Mouse (Mus musculus): ENCODE measurements at regions not wholly inside any gene's neighbourhood (a gene's known extent, or its start where the extent isn't known, plus 50 kb on each side); places are given as distances from the start of the nearest gene placed in this dataset.

GRCm38 (mm10) chr5:42364116-42364515, 296.4 kb downstream of the Gm16223 start:
- no peak for DNase-seq (ENCODE audit: inconsistent age in 2 of 2, low spot score in 1 of 2)

DNA sequence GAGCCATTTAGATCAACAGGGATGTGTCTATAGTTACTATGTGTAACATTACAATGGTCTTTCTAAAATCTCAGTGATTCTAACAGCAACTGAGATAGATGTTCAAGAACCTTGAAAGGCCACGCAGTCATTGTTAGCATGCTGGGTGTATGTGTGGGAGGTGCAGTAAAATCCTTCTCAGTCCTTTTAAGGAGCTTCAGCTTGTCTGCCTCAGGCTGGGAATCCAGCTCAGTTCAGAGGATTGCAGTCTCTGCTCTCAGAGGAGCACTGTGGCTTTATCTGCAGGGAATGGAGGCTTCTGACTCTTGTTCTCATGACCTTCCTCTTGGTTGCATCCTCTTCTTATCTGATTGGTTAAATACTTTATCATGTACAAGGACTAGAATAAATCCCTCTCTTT, 320.2 kb downstream of the Gm16223 start:
- DNase-seq (ENCODE audit: inconsistent age in 2 of 2, low spot score in 1 of 2) = no peak

- no peak for DNase-seq (ENCODE audit: inconsistent age in 2 of 2, low spot score in 1 of 2)
Measured at GRCm38 (mm10) chr5:42396695-42397094, 328.9 kb downstream of the Gm16223 start.

GRCm38 (mm10) chr5:42409981-42410380, 342.2 kb downstream of the Gm16223 start:
- no peak for DNase-seq (ENCODE audit: inconsistent age in 2 of 2, low spot score in 1 of 2)

DNA sequence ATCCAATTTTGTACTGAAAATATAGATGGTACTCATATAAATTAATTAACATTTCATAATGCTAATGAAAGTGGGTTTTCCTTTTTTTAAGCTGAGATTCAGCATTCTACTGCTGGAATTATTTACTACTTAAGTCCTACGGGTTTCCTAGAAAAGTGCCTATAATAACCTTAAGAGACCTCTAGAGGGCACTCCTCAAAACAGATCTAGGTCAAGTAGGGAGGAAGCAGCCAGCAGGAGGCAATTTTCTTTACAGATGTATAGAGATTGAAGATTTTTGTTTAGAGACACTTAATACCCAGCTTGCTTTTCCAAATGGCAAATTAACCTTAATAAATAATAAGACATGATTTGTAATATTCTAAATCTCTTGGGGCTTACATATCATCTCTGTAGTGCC, 344.5 kb downstream of the Gm16223 start:
- DNase-seq (ENCODE audit: inconsistent age in 2 of 2, low spot score in 1 of 2) = peak in 1 of 2 experiments; percentile 55

DNA sequence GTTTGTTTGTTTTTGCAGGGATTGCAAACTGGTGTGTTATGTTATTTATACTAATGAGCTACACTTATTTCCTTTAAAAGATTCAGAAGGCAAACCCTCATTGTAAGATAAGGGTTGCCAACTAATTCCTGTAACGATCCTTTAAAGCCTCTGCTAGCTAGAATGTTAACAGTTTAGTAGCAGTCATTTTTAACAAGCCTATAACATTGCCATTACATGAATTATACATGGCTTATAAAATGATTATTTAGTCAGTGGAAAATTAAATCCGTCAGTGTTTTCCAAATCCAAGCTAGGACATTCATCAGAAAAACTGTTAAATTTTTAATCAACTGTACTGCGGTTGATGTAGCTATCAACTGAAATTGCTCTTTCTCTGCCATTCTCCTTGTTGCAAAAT, 358.1 kb downstream of the Gm16223 start:
- no peak for DNase-seq (ENCODE audit: inconsistent age in 2 of 2, low spot score in 1 of 2)

DNA sequence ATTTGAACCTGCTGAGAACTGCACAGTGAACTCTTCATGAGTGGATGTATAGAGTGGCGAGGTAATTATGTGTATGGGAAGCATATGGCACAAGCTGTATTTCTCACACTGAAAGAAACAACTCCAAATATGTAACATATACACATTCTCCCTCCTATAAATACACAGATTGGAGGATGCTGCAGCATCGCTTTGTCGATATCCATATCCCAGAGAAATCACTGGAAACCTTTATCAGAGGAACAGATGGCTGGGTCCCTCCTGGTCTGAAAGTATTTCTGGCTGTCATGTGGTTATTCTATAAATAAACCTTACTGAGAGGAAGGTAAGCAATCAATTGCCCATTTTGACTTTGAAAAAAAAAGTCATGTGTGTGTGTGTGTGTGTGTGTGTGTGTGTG, 365.4 kb downstream of the Gm16223 start:
- no peak for DNase-seq (ENCODE audit: inconsistent age in 2 of 2, low spot score in 1 of 2)

GRCm38 (mm10) chr5:42448644-42449043, 380.9 kb downstream of the Gm16223 start:
- no peak for DNase-seq (ENCODE audit: inconsistent age in 2 of 2, low spot score in 1 of 2)

- DNase-seq (ENCODE audit: inconsistent age in 2 of 2, low spot score in 1 of 2) = peak; percentile 26 to 87
Measured at GRCm38 (mm10) chr5:42449581-42449980, 381.8 kb downstream of the Gm16223 start.

- no peak for DNase-seq (ENCODE audit: inconsistent age in 2 of 2, low spot score in 1 of 2)
Measured at GRCm38 (mm10) chr5:42453707-42454106, 385.9 kb downstream of the Gm16223 start.

DNA sequence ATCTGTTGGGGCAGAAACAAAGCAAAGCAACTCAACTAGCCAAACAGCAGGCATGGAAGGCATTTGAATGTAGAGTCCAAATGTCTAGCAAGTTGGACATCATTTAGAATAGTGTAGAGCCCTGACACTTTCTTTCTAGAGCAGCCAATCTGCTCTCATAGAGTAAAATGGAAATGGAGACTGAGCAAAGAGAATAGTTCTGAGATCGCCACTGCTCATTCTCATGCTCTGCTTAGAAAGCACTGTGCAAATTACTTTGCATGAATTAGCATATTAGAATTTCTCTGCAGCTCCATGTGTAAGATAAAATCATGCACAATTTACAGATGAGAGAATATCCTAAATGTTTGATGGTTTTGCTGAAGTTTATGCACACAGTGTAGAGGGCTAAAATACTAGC, 393.4 kb downstream of the Gm16223 start:
- no peak for DNase-seq (ENCODE audit: inconsistent age in 2 of 2, low spot score in 1 of 2)

- DNase-seq (ENCODE audit: inconsistent age in 2 of 2, low spot score in 1 of 2) = no peak
Measured at GRCm38 (mm10) chr5:42464814-42465213, 397.1 kb downstream of the Gm16223 start.

DNA sequence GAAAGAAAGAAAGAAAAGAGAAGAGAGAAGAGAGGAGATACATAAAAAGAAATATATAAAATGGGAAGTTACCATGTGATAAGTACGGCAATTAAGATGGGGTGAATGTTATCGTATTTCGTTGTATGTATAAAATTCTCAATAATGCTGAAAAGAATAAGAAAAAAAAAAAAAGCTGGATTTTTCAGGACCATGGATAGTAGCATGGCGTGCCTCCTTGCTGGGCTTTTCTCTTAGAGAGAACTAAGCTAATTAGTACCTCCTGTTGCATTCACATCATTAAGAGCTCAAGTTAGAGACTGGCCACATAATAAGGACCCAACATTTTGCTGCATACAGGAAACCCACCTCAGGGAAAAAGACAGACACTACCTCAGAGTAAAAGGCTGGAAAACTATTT, 405.7 kb downstream of the Gm16223 start:
- no peak for DNase-seq (ENCODE audit: inconsistent age in 2 of 2, low spot score in 1 of 2)

- DNase-seq (ENCODE audit: inconsistent age in 2 of 2, low spot score in 1 of 2) = no peak
Measured at GRCm38 (mm10) chr5:42502124-42502801, 434.5 kb downstream of the Gm16223 start.

- DNase-seq (ENCODE audit: inconsistent age in 2 of 2, low spot score in 1 of 2) = no peak
Measured at GRCm38 (mm10) chr5:42502802-42503136, 435.0 kb downstream of the Gm16223 start.

DNA sequence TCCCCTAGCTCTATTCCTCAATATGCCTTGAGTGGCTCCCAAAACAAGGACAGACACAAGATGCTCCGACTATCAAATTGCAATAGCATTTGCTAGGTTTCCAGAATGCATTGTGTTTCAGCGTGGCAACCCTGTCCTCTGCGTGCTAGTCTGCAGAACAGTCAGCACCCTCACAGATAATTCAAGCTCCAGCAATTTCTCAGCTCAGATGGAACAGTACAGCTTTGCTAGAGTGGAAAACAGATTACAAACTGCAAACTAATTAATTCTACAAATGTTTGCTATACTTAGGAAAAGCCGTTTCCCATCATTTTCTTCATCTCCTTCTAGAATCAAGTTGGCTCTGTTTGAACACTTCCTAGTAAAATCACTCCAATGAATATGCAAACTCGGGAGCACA, 441.4 kb downstream of the Gm16223 start:
- no peak for DNase-seq (ENCODE audit: inconsistent age in 2 of 2, low spot score in 1 of 2)

DNA sequence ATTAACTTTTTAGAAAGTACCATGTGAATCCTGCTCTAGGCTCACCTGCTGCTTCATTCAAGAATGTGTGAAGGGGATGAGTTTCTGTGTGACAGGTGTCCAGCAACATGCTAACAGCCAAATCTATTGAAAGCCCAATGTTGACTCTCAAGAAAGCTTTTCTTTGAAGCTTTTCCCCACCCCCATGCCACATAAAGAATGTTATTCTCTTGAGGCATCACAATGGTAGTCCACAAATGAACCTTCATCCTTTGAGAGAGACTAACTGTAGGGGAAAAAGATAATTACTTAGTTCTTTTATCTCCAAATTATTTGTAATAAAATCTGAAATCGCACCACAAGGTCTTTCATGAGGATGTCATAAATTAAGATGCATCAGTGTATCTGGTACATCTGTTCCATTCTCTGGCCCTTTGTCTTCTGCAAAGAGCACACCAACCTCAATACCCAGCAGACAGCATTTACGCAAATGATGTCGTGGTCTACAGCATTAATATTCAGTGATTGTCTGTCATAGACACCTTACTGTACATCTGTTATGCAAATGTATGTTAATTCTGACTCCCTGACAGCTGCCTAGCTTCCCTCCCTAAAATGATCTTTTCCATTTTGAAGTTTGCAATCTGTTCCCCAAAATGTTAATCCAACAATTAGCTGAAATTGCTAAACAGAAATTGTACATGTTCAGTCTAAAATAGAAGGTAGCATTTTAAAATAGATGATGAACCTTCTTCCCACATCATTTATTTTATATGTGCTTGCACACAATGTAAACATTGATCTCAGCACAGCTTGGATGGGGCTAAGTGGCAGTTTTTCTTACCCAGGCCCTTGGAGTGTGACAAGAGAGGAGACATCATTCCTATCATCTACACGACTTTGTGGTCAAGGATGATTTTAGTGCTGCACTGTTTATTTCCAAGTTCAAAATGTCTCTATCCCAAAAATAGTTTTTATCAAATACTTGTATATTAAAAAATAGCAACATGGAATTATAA, 455.7 kb downstream of the Gm16223 start:
- no peak for DNase-seq (ENCODE audit: inconsistent age in 2 of 2, low spot score in 1 of 2)

- no peak for DNase-seq (ENCODE audit: inconsistent age in 2 of 2, low spot score in 1 of 2)
Measured at GRCm38 (mm10) chr5:42525431-42525830, 457.7 kb downstream of the Gm16223 start.

- DNase-seq (ENCODE audit: inconsistent age in 2 of 2, low spot score in 1 of 2) = no peak
Measured at GRCm38 (mm10) chr5:42560537-42560936, 492.8 kb downstream of the Gm16223 start.

GRCm38 (mm10) chr5:42563406-42563805, 495.6 kb downstream of the Gm16223 start:
- DNase-seq (ENCODE audit: inconsistent age in 2 of 2, low spot score in 1 of 2) = no peak

- no peak for DNase-seq (ENCODE audit: inconsistent age in 2 of 2, low spot score in 1 of 2)
Measured at GRCm38 (mm10) chr5:42575971-42576370, 508.2 kb downstream of the Gm16223 start.

- DNase-seq (ENCODE audit: inconsistent age in 2 of 2, low spot score in 1 of 2) = no peak
Measured at GRCm38 (mm10) chr5:42578208-42578844, 510.6 kb downstream of the Gm16223 start.
